Mouse (Mus musculus): ENCODE data around the gene Meltf. TPM values are rescaled to one million over a fixed set of nuclear protein-coding genes. Genes with fewer than 3 reads are reported as not detected.

The Meltf gene
- total RNA-seq, 2 experiments from 2014 or later = 0.40 to 0.46 TPM

DNA sequence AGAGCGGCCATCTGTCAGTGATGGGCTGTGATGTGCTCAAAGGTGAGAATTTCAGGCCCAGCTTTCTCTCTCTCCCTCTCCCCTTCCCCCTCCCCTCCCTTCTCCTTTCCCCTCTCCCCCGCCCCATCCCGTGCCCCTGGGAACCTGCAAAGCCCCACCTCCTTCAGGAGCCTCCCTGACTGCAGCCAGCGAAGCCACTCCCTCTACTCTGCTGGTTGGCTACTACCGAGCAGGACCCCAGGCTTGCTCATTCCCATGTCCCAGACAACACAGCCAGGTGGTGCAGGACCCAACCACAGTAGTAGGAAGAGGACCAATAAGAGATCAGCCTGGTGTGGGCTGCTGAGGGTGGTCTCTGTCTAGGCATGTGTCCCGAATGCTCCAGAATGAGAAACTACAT lies 5.3 kb downstream of the Meltf start:
- intact Hi-C loops (cut with DNase I) = no loop called here
- DNase-seq (ENCODE audit: low spot score in 2 of 2) = no peak

DNA sequence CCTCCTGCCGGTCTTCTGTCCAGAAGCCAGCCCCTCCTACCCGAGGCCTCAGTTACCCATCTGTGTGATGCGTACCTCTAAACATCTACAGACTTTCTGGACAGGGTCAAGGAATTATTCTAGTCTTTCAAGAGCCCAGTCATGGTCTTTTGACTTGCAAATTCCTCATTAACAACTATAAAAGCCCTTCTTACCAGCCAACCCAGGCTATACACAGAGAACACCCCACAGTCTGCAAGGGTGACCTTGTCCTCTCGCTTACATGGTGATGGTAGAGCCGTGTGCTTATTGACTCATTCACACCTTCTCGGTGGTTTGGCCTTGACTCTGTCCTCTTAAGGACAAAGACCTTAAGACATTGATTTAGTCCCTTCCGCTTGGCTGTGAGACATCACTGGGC lies 12.3 kb downstream of the Meltf start:
- no peak for DNase-seq (ENCODE audit: low spot score in 2 of 2)
- intact Hi-C loops (cut with DNase I) = no loop called here

DNA sequence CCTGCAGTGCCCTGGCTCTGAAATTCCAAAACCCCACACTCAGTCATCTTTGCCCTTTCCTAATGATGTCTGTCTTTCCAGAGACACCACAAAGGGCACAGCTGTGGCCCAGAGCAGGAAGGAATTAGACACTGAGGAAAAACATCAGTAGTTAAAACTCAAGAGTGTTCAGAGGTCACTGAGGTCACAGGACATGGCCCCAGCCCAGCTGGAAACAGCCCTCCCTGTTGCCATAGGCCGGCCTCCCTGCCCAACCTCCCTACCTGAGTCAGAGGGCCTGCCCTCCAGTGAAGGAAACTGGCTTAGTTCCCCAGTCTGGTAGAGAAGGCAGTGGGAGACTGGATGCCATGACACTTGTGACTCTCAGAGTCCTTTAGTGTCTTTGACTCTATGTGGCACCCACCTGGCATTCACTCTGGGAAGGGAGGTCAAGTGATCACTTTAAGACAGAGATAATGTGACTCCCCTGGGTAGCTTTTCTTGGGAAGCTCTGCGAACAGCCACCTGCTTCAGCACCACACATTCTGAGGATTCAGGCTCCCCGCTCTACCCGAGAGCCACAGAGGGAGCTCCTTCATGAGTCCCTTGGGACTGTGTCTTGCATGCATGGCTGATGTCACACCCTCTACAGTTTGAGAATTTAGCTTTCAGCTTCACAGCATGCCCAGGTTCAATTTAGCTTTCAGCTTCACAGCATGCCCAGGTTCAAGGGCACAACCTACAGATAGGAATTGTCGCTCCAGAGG lies 15.0 kb downstream of the Meltf start:
- intact Hi-C loops (cut with DNase I) = no loop called here
- DNase-seq (ENCODE audit: low spot score in 2 of 2) = no peak

DNA sequence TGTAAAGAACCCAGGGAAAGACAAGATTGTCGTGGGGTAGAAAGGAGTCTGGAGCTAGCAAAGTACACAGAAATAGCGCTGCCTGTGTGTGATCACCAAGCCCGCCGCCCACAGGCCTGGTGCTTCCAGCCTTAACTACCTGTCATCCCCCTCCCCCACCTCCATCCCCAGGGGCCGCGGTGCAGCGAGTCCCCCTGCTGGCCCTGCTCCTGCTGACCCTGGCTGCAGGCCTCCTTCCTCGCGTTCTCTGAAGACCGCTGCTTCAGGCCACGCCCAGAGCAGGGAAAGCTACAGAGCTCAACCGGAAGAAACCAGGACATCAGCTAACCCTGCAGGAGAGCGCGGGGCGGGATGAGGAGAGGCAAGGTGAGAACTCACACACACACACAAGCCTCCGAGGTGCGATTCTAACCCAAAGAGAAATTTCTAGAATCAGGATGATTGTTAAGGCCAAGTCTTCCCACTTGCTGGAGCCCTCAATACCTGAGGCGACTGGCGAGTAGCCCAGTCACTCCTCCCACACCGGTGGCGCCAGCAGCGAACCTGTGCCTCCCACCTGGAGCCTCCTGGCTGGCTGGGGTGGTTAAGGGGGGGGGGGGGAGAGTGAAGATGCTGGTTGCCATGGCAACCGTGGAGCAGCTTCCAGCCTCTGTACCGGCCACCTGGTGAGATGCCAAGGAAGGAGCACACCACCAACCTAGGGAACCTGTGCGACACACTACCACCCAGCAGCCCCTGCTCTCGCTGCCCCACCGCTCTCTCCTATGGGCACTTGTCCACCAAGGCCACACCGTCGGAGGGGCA lies 18.6 kb downstream of the Meltf start:
- intact Hi-C loops (cut with DNase I) = no loop called here
- peak; percentile 74 to 85 for DNase-seq (ENCODE audit: low spot score in 2 of 2)

DNA sequence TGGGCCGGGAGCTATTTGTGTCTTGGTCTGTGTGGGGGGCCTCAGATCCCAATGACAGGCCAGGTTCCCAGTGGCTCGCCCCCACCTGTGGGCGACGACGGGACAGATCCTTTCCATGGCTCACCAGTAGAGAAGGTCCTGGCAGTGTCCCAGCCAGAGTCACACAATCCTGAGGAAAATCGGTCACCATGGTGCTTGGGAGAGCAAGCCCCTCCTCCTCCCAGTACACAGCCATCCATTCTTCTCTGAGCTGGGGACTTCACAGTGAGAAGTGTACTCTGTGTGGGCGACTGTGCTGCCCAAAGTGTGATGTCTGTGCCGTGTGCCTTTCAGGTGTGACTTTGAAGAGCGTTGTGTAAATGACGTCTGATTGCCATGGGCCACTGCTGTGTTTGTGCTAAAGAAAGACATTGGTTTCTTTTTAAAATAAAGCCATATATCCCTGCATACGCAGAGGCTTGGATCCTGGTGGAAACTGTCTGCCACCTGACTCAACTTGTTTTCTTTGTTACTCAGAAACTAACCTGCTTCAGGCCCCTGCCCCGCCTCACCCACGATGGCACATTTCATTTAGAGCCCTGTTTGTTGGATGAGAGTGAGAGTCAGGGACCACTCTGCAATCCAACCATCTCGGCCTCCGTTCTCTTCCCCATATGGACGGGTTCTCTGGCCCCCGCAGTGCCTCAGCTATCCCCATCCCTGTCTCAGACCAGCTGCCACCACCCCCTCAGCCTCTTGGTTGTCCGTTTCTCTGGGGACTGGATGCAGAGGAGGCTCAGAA lies 20.1 kb downstream of the Meltf start:
- peak; percentile 86 to 96 for DNase-seq (ENCODE audit: low spot score in 2 of 2)
- intact Hi-C loops (cut with DNase I) = loop anchor here (1.0 kb wide), 1 partner anchor 22 kb away; no protein-coding TSS in a partner anchor

DNA sequence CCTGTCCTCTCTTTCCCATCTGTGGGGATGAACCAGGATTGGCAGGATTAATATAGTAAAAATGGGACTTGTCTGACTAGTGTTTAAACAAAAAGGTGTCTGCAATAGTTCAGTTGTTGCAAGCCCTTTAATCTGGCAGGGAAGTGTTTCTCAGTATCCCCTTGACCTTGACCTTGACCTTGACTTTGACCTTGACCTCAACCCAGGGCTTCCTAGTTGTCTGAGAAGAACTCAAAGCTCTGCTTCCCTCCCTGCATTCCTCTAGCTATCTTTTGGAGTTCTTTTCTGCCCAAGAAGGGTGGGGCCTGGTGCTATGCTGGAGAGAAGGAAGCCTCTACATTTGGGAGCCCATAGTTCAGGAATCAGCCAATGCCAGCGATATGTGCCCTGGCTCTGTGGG lies 23.3 kb downstream of the Meltf start:
- intact Hi-C loops (cut with DNase I) = no loop called here

DNA sequence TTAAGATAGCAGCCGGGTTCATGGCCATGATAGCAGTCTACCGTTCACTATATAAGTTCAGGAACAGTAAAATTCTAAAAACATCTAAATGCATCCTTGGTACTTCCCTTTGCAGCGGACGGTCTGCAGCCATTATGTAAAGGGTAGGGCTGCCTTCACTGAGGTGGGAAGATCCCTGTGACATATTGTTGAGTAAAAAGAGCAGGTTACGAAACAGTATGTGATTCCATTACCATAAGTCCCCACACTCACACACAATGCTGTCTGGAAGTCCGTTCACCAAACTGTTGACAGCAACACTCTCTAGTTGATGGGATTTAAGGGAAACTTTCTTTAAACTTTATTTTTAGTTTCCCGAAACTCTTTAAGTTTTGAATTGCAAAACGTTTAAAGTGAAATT lies 24.6 kb downstream of the Meltf start:
- intact Hi-C loops (cut with DNase I) = no loop called here
- DNase-seq (ENCODE audit: low spot score in 2 of 2) = peak in 1 of 2 experiments; percentile 68

More for the DNA sequence above, 23.3 kb downstream of the Meltf start:
- no peak for DNase-seq (ENCODE audit: low spot score in 2 of 2)

DNA sequence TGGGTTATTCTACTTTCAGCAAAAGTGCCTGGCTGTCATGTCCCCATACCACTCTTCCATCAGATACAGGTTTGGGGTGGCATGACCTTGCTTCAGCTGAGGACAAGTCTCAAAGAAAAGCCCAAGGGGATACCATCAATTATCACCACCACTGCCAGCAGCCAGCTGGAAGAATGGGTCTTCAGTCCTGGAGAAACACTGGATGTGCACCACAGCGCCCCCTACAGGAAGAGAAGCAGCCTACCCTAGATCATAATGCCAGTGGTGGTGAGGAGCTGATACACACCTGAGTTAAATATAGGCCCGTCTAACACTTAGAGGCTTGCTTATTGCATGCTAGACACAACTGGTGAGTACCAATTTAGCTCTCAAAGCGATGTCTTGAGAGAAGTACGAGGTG lies 26.7 kb downstream of the Meltf start:
- intact Hi-C loops (cut with DNase I) = no loop called here
- DNase-seq (ENCODE audit: low spot score in 2 of 2) = no peak

DNA sequence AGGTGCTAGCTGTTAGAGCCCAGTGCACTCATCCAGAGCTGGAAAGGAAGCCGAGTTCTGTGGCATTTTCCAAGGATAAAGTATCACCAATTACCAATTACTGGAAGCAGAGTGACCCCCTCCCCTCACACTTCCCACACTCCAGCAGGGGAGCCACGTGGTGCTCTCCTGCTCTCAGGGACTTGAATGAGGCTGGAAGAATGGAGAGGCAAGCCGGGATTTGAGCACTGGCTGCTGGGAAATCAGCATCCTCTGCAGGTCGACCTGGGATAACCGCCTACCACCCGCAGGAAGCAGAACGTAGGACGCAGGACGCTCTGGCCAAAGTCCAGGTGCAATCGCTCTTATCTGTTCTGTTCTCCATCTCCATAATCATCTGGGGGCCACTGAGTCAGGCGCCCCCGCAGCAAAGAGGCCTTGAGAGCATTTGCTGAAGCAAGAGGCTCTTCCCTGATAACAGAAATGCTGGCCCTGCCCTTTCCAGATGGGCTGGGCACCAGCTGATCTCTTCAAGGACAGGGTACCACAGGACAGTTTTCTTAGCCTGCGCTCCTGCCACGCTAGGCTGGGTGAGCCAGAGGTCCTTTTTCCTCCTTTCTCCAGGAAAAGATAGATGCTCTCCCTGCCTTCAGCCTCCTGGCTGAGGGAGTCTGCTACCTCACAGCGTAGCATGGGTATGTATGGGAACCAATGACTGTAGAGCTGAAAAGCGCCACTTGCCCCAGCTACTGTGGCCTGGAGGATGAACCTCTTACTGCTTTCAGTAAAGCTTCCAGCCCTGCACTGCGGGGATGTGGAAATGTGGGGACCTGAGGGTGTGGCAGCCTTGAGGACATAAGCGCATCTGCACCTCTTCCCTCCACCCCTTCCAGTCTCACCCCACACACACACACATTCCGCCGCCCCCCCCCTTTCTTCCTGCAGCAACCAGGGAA lies 27.5 kb downstream of the Meltf start:
- DNase-seq (ENCODE audit: low spot score in 2 of 2) = no peak
- intact Hi-C loops (cut with DNase I) = no loop called here

DNA sequence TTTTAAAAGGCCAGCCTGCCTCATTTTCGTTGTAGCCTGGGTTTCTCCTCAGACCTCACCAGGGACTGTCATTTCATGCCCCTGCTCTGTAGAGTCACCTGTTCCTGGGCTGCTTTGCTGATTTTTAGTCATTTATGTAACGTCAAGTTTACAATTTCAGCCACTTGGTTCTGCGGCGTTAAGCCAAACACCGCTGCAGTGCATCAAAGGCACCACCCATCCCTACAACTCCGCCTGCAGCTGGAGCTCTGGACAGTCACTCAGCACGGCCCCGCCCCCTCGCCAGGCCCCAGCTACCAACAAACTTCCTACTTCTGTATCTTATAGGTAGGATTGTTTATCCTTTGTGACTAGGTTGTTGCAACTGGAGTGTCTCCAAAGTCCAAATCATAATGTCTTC lies 28.3 kb downstream of the Meltf start:
- intact Hi-C loops (cut with DNase I) = no loop called here
- peak in 1 of 2 experiments; percentile 34 for DNase-seq (ENCODE audit: low spot score in 2 of 2)

DNA sequence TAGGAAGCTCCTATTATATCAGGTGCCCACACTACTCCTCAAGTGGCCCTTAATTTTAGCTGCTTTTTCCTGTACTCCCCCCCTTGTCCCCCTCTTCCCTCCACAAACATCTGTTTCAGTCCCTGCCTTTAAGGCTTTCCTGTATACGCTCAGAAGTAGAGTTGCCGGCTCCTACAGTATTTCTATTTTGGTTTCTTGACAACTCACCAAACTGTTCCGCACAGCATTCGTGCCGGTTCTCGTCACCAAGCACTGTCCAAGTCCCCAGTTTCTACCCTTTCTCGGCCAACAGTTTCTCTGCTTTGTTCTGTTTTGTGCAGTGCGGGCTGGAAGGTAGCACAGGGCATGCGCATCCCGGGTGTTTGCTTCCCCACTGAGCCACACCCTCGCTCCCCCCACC lies 30.3 kb downstream of the Meltf start:
- intact Hi-C loops (cut with DNase I) = no loop called here
- DNase-seq (ENCODE audit: low spot score in 2 of 2) = peak; percentile 57 to 76

DNA sequence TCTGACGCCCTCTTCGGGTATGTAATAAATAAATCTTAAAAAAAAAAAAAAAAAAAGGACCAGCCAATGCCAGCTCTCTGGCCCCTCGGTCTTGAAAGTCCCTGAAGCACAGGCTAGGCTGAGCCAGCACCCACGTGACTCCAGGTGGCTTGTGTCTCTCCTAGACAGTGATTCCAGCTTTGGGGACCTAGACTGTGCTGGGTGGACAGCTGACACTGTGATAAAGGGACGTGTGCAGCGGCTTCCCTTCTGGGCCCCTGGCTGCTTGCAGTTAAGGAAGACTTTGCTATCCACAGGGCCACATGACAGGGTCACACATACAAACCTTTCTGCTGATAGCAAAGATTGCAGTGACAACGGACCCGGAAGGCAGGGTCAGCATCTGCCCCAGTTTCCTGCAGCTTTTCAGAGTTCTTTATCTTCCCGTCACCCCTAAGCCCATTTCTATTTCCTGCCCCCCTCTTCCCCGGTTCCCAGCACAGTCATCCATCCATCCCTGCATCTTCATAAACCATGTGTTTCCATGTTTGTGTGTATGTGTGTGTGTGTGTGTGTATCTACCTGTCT lies 31.8 kb downstream of the Meltf start:
- intact Hi-C loops (cut with DNase I) = no loop called here

DNA sequence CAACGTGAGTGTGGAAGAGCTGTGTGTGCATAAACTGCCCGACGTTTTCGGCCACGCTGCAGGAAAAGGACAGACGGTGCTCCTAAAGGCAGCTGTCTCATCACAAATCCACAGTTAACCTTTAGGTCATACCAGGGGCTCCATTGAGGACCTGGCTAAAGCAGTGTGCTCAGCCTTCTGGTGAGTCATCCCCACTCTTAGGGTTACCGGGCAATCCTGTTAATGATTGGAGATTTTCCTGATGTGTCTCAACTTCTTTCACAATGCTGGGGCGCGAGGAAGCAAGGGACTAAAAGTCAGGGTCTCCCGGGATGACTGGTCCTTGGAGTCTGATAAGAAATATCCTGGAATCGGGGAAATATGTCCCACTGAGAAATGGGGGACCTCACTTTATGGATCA lies 39.2 kb downstream of the Meltf start:
- intact Hi-C loops (cut with DNase I) = loop anchor here (2.0 to 5.0 kb wide), 3 partner anchors 39 to 460 kb away; partner anchors contain the start of gene Meltf
- no peak for DNase-seq (ENCODE audit: low spot score in 2 of 2)

More for the DNA sequence above, 31.8 kb downstream of the Meltf start:
- no peak for DNase-seq (ENCODE audit: low spot score in 2 of 2)

DNA sequence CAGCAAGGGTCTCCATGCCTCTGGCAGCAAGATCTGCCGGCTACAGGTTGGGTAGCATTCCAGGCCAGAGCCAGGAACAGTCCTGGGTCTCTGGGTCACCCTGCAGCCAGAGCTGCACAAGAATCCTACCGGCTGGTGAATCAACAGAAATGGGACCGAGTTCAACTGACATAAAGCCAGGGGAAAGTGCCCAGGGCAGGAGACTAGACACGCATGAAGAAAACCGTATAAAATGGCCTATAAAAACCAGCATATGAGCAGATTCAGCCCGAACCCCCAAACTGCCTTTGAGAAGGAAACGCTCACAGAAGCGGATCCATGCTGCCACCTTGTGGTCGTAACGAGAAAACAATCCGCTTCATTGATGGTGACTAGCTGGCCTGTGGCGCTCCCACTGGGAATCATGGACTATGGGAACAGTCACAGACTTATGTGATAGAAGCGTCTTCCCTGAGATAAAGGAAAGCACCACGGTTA lies 39.7 kb downstream of the Meltf start:
- intact Hi-C loops (cut with DNase I) = loop anchor here (2.0 to 5.0 kb wide), 3 partner anchors 39 to 461 kb away; partner anchors contain the start of gene Meltf
- peak; percentile 94 to 95 for DNase-seq (ENCODE audit: low spot score in 2 of 2)

DNA sequence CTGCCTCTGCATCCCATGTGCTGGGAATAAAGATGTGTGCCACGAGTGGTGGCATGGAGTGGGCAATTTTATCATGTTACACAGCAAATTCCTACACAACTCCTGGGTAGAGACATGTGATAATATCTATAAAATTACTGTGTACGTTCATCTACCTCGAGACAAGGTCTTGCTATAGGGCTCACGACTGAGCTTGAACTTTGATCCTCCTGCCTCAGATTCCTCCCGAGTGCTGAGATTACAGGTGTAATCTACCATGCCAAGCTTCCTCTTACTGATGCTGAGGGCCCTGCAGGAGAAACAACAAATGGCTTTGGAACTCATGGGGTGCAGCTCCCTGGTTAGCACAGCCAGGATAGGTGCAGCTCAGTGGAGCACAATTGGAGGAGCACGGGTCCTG lies 45.8 kb downstream of the Meltf start:
- intact Hi-C loops (cut with DNase I) = no loop called here
- no peak for DNase-seq (ENCODE audit: low spot score in 2 of 2)

DNA sequence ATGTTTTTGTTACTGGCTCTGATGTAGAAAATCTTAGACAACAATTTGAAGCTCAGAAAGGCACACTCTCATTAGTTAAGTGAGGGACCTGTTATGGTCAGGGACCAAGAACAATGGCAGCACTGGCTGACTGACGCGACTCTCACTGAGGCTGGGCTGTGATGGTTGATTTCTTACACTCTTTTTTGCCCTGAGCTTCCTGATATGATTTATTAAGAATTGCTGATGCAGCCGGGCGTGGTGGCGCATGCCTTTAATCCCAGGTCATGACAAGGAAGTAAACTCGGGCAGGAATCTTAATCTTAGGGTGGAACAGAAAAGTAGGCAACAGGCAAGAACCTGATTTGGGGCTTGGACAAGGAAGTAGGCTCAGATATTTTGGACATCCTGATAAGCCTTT lies 47.5 kb downstream of the Meltf start:
- DNase-seq (ENCODE audit: low spot score in 2 of 2) = no peak
- intact Hi-C loops (cut with DNase I) = no loop called here

DNA sequence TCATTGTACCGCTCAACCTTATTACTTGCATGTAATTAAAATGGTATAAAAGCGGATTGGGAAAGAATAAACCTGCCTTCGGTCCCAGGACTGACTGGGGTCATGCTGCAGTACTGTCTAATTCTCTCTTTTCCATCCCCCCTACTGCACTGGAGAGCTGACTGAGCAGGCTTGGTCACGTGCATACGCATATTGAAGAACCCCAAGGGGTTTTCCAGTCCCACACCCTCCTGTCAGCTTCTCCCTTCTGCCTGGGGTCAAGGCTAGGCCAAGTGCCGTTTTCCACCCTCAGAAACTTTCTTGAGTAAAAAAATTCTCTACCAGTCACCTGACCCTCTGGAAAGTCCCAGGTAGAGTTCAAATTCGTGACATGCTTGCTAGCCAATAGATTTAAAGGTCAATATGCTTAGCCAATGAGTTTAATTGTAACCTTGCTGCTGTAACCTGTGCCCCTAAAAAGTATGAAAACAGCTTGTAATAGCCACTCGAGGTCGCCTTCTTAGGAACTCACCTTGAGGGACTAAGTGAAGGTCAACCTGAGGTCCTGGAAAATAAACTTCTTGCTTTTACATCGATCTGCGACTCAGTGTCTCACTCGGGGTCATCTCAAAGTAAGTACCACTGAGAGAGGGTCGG lies 48.1 kb downstream of the Meltf start:
- DNase-seq (ENCODE audit: low spot score in 2 of 2) = no peak
- intact Hi-C loops (cut with DNase I) = no loop called here

DNA sequence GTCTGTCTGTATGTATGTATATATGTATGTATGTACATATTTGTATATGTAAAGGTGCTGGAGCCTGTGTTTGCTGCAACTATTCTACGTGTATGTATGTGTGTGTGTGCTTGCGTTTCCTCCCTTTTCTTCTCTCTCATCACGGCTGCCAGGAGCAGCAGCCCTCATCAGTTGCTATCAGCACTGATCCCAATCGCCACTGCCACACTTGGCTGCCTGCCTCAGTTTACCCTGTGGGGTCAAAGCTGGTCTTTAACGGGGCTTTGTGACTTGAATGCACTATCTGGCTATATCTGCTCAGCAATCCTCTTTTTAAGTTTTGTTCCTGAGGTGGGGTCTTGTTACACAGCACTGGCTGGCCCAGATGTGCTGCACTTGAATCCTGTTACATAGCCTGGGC lies 48.8 kb downstream of the Meltf start:
- intact Hi-C loops (cut with DNase I) = no loop called here

More for the DNA sequence above, 48.8 kb downstream of the Meltf start:
- DNase-seq (ENCODE audit: low spot score in 2 of 2) = no peak

Measured in left cerebral cortex, postnatal 14 days (tissue).